Mouse (Mus musculus) heart, postnatal 4 days (tissue): Measurements from ENCODE around the gene Ctcfl. TPM values are rescaled to one million over a fixed set of nuclear protein-coding genes. Genes with fewer than 3 reads are reported as not detected.
A peak's percentile ranks its signal among the peaks of the same experiment; 100 is the strongest.

Experiments used
- DNase-seq: peaks from one replicate; pipeline ENCODE4 v3.0.0; 2021
- total RNA-seq, 2 experiments: library from RNA; stranded (reverse); gene quantifications; 2 replicates each; pipeline ENCODE4 v1.2.3; 2021

The Ctcfl gene
- total RNA-seq, 2 experiments from 2014 or later: 0.14 TPM

DNA sequence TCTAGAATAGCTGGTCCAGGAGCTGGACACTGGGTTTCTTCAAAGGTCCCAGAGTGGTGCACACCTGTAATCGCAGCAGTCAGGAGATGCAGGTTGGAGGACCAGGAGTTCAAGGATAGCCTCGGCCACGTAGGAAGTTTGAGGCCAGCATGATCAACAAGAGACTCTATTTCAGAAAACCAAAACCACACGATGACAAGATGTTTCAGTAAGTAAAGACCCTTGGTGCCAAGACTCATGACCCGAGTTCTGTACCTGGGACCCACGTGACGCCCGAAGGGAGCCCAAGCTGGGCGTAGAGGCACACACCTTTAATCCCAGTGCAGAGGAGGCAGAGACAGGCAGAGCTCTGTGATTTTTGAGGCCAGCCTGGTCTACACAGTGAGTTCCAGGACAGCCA, 36.2 kb downstream of the Ctcfl start:
- no peak for DNase-seq

DNA sequence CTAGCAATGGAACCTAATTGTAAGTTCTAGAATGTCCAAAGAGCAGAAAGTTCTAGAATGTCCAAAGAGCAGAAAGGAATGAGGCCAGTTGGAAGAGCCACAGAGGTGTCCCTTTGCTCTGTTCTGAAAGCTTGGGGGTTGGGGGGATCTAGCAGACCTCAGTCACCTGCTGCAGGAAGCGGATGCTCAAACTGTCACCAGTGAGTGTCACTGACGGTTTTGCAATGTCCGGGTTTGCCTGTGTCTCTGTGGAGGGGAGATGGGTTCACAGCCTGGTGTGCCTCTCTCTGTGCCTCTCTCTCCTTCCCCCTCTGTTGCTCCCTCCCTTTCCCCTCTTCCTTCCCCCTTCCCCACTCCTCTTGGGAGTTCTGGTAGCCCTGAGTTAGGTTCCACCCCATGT, 36.6 kb downstream of the Ctcfl start:
- DNase-seq: no peak

DNA sequence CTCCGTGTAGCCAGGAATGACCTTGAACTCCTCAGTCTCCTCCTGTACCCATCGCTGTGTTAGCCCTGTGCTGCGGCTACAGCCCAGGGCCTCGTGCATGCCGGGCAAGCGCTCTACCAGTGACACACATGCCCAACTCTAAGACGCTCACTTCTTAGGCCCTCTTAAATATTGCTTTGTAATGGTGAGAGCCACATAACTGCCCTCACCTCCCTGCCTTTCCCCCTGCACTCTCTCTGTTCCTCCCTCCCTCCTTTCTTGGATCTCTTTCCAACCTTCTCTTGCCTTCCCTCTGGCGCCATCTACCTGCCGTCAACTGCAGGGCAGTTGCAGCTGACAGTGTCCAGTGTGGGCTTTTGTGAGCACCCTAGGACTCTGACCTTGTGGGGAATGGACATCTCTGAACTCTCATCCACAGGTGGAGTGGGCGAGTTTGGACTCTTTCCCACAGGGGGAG, 38.5 kb downstream of the Ctcfl start:
- peak; percentile 90 for DNase-seq

DNA sequence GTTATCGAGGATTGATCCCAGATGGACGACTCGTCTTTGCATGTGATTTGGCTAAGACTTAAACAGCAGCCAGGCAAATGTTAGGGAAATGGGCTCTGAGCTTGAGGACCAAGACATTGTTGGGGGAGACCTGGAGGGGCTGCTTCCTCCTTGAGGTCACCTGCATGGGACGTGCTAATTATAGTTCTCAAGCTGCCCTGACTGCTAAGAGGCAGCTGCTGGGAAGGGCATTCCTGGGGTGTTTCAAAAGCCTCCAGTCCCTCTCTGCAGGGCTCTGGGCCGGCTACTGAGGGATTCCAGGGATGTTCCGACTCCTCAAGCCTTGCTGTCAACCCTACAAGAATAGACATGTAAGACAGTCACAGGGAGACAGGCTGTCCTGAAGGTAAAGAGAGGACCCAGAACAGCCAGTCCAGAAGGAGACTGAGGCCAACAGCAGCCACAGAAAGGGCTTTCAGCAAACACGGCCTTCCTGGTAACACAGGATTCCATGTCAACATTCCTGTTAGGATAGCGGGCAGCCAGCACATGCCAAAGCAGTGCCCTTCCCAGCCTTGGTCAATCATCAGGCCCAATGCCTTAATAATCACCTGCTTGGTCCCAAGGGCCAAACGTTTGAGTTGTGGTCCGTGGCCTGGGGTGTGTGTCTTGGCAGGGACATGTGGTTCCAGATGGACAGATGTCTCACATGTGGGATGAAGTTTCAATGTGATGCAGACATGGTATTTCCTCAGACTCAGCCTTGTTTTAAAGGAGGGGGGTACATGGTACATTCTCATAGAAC, 39.4 kb downstream of the Ctcfl start:
- DNase-seq: no peak

DNA sequence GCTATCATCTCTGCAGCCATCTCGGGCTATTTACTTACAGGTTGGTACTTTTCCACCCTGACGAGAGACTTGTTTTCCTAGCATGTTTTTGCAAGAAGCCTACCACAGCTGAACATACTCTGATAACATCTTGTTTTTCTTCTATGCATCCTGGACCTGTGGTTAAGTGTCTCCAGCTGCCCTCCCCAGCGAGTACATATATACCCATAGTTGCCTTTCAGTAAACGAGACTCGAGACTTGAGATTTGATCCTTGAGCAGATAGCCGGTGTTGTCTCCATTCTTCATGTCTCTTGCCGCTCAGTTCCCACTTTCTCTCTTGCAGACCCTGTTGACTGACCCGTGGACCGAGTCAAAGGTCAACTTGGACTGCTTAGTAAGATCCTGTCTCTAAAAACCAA, 42.4 kb downstream of the Ctcfl start:
- DNase-seq: no peak

DNA sequence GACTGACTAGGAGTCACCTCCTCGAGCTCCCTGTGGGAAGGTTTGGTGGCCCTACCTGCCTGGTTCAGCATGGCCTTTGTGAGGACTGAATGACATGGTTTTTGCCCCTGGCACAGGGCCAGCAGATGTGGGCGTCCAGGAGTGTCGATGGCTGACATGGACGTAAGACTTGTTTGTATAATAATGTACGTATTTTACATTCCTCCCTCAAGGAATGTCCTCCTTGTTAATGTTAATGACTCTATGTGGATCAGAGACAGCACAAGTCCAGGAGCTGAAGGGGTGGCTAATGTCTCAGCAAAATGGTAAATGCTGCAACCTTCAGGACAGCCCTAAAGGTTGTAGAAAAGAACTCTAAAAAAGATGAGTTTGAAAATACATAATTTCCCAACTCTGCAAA, 45.7 kb downstream of the Ctcfl start:
- no peak for DNase-seq

DNA sequence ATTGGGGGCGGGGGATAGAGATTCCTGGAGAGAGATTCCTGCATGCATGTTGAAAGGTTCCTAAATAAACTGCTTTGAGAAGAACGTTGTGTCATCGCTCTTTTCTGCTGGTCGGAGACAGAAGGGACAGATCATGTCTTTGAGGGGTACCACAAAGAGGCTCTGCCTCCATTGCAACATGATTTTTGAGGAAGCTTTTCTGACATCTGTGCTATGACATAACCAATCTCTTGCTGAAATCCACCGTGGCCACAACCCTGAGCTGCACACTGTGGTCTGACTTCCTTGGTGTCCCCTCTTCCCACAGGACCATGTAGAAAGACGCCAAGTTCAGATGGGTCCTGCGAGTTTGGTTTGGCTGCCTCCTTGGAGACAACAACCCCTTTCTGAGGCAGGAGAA, 46.4 kb downstream of the Ctcfl start:
- DNase-seq: no peak

DNA sequence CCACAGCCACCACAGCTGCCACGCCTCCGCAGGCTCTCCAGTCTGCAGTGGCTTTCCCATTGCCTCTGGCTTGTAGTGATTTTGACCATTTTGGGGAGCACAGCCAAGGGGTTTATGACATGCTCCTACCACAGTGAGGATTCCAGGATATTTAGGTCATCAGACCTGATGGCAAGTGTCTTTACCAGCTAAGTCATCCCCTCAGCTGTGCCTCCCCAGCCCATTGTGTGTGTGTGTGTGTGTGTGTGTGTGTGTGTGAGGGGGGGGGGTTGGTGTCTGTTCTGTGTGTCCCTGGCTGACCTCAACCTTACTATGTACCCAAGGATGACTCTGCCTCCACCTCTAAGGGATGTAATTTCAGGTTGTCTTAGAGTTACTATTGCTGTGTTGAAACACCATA, 54.5 kb downstream of the Ctcfl start:
- no peak for DNase-seq

DNA sequence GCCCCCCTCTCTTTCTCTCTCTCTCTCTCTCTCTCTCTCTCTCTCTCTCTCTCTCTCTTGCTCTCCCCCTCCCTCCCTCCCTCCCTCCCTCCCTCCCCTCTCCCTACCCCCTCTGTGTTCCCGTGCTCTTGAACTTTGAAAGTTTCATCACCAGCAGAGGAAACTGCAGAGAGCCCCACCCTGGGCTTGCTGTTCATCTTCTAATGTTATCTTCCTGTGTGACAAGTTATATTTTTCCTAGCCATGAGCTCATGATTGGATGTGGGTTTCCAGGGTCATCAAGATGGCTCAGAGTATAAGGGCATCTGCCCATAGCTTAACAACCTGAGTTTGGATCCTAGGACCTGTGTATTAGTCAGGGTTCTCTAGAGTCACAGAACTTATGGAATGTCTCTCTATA, 56.1 kb downstream of the Ctcfl start:
- DNase-seq: no peak

DNA sequence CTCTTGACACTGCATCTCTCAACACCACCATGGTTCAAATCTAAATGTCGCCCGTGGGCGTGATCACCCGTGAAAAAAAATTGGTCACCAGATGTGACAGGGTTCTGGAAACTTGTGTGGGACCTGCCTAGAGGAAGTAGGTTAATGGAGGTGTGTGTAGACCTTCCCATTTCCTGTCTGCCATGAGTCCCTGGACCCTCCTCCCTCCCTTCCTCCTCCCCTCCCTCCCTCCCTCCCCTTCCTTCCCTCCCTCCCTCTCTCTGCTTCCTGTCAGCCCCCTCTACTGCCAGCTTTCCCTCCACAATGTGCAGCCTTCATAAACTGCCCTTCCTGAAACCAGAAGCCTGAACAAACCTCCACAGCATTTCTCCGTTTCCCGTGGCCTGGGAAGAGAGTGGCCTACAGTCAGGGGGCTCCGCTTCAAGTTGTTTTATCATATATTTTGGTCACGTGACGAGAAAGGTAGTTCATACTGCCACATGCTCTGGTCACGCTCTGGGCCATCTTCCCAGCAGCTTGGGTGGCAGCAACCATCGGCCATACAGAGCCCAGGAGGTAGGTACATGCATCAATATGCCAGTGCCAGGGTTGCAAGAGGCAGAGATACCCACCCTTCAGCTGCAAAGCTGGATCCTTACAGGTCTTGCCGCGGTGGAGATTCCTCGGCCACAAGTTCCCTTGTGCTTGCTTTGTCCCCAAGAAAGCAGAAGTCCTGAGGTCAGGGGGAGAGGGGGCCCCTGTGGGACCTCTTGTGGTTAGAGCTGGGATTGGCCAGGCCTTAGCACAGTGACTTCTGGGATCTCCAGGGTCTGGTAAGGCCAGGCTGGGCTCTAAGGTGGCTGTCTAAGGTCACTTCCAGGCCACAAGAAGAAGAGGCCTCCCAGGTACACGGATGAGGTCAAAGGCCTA, 57.6 kb downstream of the Ctcfl start:
- no peak for DNase-seq

DNA sequence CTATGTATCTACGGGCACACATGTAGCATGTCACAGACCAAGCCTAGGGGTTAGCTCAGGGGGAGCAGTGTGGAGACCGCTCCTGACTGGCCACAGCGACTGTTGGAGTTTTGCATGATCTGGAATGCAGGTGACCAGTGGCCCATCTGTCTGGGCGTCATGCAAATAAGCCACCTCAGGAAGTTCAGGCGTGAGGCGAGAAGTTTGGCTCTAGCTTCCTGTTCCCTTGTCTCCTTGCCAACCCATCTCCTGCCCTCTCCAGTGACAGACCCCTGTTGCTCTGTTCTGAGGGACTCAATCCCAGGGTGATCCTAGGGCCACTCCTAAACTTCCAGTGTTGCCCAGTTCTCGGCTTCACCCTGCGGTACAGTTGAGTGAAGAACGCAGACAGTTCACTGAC, 58.9 kb downstream of the Ctcfl start:
- DNase-seq: no peak

DNA sequence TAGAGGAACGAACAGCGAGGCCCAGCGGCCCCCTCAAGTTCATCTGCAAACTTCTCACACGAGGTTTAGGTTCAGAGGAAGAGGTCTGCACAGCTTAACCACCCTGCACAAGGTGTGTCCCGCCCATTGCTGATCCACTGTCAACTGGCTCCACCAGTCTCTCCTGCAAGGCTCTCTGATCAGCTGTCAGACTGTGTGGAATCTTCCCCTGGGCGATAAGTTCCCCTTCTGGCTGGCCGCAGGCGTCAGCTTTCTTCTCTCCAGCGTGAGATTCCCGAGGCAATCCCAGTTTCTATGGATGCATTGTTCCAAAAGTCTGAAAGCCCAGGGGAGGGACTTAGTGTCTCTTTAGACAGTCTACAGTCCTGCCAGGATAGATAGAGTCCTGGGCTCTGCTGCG, 61.1 kb downstream of the Ctcfl start:
- no peak for DNase-seq

DNA sequence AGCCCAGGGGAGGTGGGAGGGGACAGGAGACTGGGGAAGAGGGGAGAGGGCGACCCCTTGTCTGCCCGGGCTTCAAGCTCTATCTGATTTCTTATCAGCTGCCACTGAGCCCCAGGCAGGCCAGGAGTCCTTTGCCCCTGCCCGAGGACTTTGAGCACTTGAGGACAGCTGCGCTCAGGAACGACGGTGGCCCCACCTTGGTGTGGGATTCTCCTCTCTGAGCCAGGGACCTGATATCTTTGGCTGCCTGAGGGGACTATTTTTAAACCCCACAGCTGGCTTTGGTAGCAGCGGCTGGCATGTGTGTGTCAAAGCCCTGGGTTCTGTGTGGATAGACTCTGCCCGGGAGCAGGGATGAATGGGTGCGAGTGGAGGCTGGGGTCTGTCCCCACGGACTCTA, 61.7 kb downstream of the Ctcfl start:
- peak; percentile 64 for DNase-seq

DNA sequence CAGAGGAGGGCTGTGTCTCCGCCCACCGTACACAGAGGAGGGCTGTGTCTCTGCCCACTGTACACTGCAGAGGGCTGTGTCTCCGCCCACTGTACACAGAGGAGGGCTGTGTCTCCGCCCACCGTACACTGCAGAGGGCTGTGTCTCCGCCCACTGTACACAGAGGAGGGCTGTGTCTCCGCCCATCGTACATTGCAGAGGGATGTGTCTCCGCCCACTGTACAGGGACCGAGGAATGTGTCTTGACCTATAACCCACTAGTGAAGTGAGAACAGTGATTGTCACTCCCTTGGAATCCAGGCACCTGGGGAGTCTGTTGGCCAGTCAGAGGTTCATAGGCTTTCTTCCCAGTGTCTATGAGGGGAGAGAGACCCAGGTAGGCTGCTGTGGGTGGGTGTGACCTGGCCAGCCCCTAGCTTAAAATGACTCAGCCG, 62.4 kb downstream of the Ctcfl start:
- peak; percentile 4 for DNase-seq

DNA sequence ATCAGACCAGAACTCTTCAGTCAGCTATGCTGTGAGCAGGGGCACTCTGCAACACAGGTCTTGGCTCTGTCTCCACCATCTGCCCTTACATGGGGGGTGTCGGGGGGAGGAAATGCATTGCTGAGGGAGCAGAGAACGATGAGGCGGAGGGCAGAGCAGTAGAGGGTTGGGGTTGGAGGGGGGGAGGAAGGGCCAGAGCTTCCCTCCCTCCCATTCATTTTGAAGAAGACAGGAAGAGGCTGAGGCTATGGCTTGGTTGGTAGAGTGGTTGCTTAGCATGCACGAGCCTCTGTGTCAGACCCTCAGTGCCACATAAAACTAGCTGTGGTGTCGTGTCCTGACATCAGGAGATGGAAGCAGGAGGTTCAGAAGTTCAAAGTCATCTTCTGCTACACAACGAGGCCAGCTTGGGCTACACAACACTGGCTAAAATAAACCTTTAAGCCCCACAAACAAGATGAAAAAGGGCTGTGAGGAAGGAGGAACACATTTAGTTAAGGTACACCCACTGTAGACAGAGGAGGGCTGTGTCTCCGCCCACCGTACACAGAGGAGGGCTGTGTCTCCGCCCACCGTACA, 62.9 kb downstream of the Ctcfl start:
- peak; percentile 3 for DNase-seq

DNA sequence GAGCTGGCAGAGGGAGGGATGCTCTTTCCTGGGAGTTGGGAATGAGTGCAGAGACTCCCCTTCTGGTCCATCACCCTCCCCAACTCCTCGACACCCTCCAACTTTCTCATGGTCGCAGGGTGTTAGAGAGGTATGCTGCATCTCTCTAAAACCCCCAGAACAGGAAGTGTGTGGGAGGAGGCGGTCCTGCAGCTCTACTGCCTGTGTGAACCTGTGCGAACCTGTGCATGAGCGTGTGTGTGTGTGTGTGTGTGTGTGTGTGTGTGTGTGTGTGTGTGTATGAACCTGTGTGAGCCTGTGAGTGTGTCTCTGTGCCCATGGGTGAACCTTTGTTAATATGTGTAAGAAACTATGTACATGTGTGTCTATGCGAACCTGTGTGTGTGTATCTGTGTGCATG, 65.5 kb downstream of the Ctcfl start:
- peak; percentile 3 for DNase-seq

DNA sequence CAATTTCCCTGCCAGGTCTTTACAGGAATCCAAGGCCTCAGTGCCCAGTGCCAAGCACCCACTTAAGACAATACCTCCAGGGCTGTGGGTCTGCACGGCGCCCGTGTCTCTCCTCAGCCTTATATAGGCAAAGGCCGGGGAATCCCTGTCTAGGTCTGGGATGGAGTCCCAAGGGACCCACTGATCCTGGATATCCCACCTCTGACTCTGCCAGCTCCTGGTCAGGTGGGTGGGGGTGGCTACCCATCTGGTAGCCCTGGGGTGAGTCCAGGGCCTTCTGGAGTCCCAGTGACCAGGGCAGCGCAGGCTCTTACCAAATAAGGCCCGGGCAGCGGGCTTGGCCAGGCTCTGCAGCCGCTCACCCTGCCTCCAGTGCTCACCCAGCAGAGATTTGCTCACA, 66.4 kb downstream of the Ctcfl start:
- DNase-seq: peak; percentile 40

DNA sequence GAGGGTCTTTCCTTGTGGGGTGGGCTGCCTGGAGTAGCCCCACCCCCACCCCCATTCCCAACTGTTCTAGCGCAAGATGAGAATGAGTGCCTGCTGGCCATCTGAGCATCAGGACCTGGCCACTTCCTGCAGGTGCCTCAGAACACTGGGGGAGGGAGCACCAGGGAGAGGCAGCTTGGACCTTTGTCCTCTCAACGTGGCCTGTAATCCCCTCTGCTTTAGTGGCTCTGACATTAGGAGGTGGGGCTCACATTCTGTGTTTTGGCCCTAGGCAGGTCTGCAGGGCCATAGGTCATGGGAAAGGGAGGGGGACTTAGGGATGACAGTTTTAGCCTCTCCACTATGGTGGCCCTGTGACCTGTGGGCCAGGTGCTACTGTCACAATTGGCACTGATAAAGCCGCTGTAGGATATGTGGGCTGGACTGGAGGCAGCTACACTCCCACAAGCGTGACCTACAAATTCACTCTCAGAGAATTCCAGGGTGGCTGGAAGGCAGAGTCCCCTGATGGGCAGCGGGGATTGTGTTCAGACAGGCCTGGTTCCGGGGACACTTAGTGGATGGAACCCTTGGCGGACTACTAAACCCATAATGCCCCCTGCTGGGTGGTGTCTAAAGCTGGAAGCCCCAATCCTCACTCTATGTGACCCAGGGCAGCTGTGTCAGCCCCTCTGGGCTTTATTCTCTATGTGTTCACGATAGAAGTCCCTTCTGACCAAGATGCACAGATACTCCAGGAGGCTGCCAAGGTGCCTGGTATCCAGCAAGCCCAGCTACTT, 68.5 kb downstream of the Ctcfl start:
- DNase-seq: no peak

DNA sequence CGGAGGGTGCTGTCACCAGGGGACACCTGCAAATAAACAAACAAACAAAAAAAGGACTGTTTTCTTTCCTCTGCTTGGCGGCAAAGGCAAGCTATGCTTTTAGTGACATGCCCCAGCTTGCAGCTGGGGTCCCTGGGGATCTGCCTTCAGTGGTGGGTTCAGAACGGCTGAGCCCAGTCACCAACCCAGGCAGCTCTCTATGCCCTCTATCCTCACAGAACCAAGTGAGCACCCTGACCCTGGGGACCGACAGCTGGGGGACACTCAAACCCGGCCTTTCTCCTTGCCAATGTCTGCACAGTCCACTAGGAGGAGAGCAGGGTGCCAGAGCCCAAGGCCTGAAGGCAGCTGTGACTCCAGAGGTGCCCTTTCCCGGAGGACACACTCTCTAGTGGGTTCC, 69.5 kb downstream of the Ctcfl start:
- no peak for DNase-seq

DNA sequence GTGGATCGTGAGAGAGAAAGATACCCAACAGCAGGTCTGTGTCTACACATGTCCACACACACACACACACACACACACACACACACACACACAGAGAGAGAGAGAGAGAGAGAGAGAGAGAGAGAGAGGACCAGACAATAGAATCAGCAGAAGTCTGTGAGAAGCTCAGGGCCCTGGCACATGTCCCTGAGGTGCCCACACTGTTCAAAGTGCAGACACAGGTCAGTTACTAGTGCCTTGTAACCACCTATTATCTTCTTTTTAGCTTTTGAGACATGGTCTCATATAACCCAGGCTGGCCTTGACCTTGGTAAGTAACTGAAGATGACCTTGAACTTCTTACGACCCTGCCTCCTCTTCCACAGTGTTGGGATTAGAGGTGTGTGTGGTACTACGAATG, 70.1 kb downstream of the Ctcfl start:
- no peak for DNase-seq

DNA sequence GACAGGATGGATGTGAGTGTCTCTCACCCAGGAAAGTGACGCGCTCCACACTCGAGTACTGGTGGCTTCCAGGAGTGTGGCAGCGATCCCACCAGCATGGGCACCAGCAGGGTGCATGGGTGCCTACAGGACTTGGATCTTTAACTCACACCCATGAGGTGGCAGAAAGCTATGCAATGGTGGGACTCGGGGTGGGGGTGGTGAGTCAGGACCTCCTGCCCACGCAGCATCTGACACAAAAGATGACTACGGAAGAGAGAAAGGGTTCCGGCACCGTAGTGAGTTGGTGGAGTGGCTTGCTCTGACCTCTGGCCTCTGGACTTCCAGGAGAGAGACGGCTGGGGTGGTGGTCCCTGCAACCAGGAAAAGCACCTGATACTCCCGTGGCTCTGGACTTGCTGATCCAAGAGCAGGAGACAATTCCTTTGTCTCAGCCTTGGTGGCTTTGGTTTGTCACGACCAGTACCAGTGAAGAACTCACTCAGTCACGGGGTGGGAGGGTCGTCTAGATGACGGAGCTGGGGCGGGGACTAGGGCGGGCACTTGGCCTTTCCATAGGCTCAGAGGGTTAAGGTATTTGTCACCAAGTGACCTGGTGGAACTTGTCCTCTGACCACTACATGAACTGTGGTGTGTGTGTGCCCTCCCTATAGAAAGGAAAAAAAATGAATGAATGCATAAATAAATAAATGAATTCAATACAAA, 71.1 kb downstream of the Ctcfl start:
- no peak for DNase-seq

DNA sequence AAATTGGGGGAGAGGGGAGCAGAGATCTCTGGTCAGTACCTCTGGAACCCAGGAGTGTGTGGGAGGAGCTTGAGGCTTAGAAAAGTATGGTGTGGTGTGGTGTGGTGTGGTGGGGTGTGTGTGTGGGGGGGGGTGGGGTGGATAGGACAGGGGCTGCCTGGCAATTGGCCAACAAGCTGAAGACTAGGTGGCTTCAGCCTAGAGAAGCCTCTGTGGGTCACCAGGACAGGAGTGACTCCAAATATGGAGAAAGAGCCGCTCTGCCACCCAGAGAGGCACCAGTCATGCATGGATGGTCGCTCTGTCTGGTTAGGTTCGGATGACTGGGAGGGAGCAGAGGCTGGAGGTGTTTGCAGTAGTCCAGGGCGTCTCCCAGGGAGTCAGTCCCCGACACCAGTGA, 71.9 kb downstream of the Ctcfl start:
- DNase-seq: no peak
